Comparison of ENCODE assay signal across 14 mouse cellular contexts in the genomic region with DNA sequence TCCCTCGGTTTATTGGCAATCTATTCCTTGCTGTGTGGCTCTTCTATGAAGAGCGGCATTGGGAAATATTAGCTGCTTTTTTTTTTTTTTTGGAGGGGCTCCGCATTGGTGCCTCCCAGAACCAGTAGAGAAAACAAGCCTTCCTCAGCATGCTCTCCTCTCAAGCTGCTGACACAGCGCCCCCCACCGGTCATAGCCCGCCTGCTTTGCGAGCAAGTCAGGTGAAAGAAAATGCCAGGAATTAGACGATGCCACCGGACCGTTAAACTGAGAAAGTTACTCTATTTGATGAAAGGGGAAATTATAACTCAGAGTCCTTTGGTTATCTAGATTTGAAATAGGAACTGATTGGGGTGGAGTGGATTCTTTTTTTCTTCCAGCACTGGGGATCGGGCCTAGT. TPM values are rescaled to one million over a fixed set of nuclear protein-coding genes. Genes with fewer than 3 reads are reported as not detected.
DNase-seq lines count a peak whose midpoint lies in the region; ATAC-seq and TF ChIP-seq lines count a peak whose summit lies in the region.
"Had no signal": no experiment of that assay in that cellular context is flagged by ENCODE, and none has a peak within 500 bp of the region (broad histone marks: within the 10 kb centered on the region; RNA-seq: fewer than 3 reads in every experiment).

No protein-coding gene starts in this region.

- 73% methylated on average over 11 of the region's 11 CpGs for WGBS in kidney, postnatal 0 days
- WGBS in kidney, embryonic 15.5 days: 77% methylated on average over 11 of the region's 11 CpGs
- 82% methylated on average over 11 of the region's 11 CpGs for WGBS in limb, embryonic 10.5 days

- intact Hi-C loops in left cerebral cortex, postnatal 14 days (cut with DNase I): no loop called here

- H3K9ac ChIP-seq in kidney, postnatal 0 days (ENCODE audit: low read depth, low read length): no peak overlapping the region
- no peak overlapping the region for H3K9ac ChIP-seq in kidney, embryonic 15.5 days
- H3K9ac ChIP-seq: lung, embryonic 15.5 days had no signal

- no peaks in the 10 kb centered on the region for H3K27me3 ChIP-seq in kidney, postnatal 0 days (ENCODE audit: insufficient read depth, low read length)
- H3K27me3 ChIP-seq in kidney, embryonic 15.5 days: no peaks in the 10 kb centered on the region
- H3K27me3 ChIP-seq in limb, embryonic 10.5 days (ENCODE audit: low read depth, poor library complexity, severe bottlenecking): no peaks in the 10 kb centered on the region
- H3K27me3 ChIP-seq: lung, embryonic 15.5 days; megakaryocyte, embryonic 14.5 days had no signal

- H3K36me3 ChIP-seq in kidney, postnatal 0 days (ENCODE audit: insufficient read depth, low read length): no peaks in the 10 kb centered on the region
- peaks cover 9% of the 10 kb centered on the region; the same call in 1 of the 2 replicates for H3K36me3 ChIP-seq in kidney, embryonic 15.5 days
- peaks cover 16% of the 10 kb centered on the region for H3K36me3 ChIP-seq in limb, embryonic 10.5 days
- H3K36me3 ChIP-seq: lung, embryonic 15.5 days had no signal

- H3K4me1 ChIP-seq in kidney, postnatal 0 days (replicated peaks; ENCODE audit: insufficient read depth, low read length): peaks cover 7% of the 10 kb centered on the region; the same call in 1 of the 2 replicates
- peaks cover 14% of the 10 kb centered on the region for H3K4me1 ChIP-seq in kidney, embryonic 15.5 days
- H3K4me1 ChIP-seq in limb, embryonic 10.5 days: peaks cover 11% of the 10 kb centered on the region; the same call in 1 of the 2 replicates
- H3K4me1 ChIP-seq: lung, embryonic 15.5 days; megakaryocyte, embryonic 14.5 days had no signal

- H3K9me3 ChIP-seq in kidney, postnatal 0 days (replicated peaks; ENCODE audit: low read length): no peaks in the 10 kb centered on the region; the same call in 1 of the 2 replicates
- no peaks in the 10 kb centered on the region; the same call in 1 of the 2 replicates for H3K9me3 ChIP-seq in kidney, embryonic 15.5 days (replicated peaks)
- no peaks in the 10 kb centered on the region for H3K9me3 ChIP-seq in limb, embryonic 10.5 days (replicated peaks)
- H3K9me3 ChIP-seq: lung, embryonic 15.5 days had no signal

- H3K4me3 ChIP-seq in kidney, postnatal 0 days (replicated peaks; ENCODE audit: low read depth, low read length): no peak overlapping the region
- no peak overlapping the region for H3K4me3 ChIP-seq in kidney, embryonic 15.5 days (replicated peaks)
- no peak overlapping the region for H3K4me3 ChIP-seq in limb, embryonic 10.5 days
- H3K4me3 ChIP-seq: lung, embryonic 15.5 days; megakaryocyte, embryonic 14.5 days; myocyte had no signal

- ATAC-seq in kidney, postnatal 0 days (replicated peaks; ENCODE audit: low FRiP score, low read depth): no peak
- ATAC-seq in kidney, embryonic 15.5 days (replicated peaks; ENCODE audit: low FRiP score): no peak

- no peak overlapping the region for H3K4me2 ChIP-seq in kidney, postnatal 0 days (ENCODE audit: low read length)
- H3K4me2 ChIP-seq in kidney, embryonic 15.5 days: no peak overlapping the region
- H3K4me2 ChIP-seq: lung, embryonic 15.5 days had no signal

- DNase-seq in kidney, postnatal 0 days (ENCODE audit: low spot score): no peak
- DNase-seq in right cerebral cortex, adult 18-20 months: peak; percentile 57
- no peak for DNase-seq in right cerebral cortex, postnatal 25 days
- DNase-seq in left cerebral cortex, postnatal 14 days (ENCODE audit: low spot score in 2 of 2): peak; percentile 54 to 68
- peak; percentile 72 for DNase-seq in testis, postnatal 14 days (ENCODE audit: low spot score)
- DNase-seq in limb, embryonic 10.5 days (ENCODE audit: low spot score): no peak
- DNase-seq in adrenal gland, postnatal 4 days (ENCODE audit: low spot score in 2 of 2): no peak
- DNase-seq: heart, postnatal 4 days; kidney, adult 8-10 months; thymus, postnatal 36 days had no signal

- no peak overlapping the region for H3K27ac ChIP-seq in kidney, postnatal 0 days
- H3K27ac ChIP-seq in kidney, embryonic 15.5 days: no peak overlapping the region
- H3K27ac ChIP-seq in limb, embryonic 10.5 days: no peak overlapping the region
- H3K27ac ChIP-seq: lung, embryonic 15.5 days had no signal

- peak; percentile 44 for TF ChIP-seq CTCF in kidney, postnatal 0 days (IDR thresholded peaks at IDR 0.05; ENCODE audit: low read depth)

RNA-seq across cellular contexts. Expression of gene B3glct, which starts 14.5 kb away (rescaled TPM):
- 15.4 and 16.3 TPM in 2 replicates for polyA plus RNA-seq in kidney, postnatal 0 days (2015; fragmentation: Nextera tagmentation; extraction: Ambion mirVana)
- polyA plus RNA-seq in kidney, embryonic 15.5 days (2015; fragmentation: Nextera tagmentation; extraction: Ambion mirVana): 16.9 and 17.1 TPM in 2 replicates
- total RNA-seq in left cerebral cortex, postnatal 14 days (2021): 10 to 100 TPM; 16.6 to 19.3 TPM
- 20.4 and 21.1 TPM in 2 replicates for polyA plus RNA-seq in limb, embryonic 10.5 days (2016; fragmentation: Nextera tagmentation; extraction: Ambion mirVana)
- 10 to 100 TPM; 23.9 to 26.5 TPM for total RNA-seq in adrenal gland, postnatal 4 days (2021)

RNA-seq across cellular contexts. Expression of gene Hsph1, which starts 56.4 kb away (rescaled TPM):
- polyA plus RNA-seq in kidney, postnatal 0 days (2015; fragmentation: Nextera tagmentation; extraction: Ambion mirVana): 25.0 and 27.4 TPM in 2 replicates
- polyA plus RNA-seq in kidney, embryonic 15.5 days (2015; fragmentation: Nextera tagmentation; extraction: Ambion mirVana): 62.6 and 68.8 TPM in 2 replicates
- 100 to 1,000 TPM; 251 to 280 TPM for total RNA-seq in left cerebral cortex, postnatal 14 days (2021)
- polyA plus RNA-seq in limb, embryonic 10.5 days (2016; fragmentation: Nextera tagmentation; extraction: Ambion mirVana): 129 and 164 TPM in 2 replicates
- total RNA-seq in adrenal gland, postnatal 4 days (2021): 10 to 100 TPM; 20.9 to 39.2 TPM

Comparison
In these comparisons a context has a peak if more than half of its experiments do, and no peak if none do; other contexts are left out.
1. DNase-seq: peak in right cerebral cortex, adult 18-20 months (single experiment), left cerebral cortex, postnatal 14 days (2 of 2) and testis, postnatal 14 days (single experiment); none in kidney, postnatal 0 days (single experiment), right cerebral cortex, postnatal 25 days (single experiment), limb, embryonic 10.5 days (single experiment) and adrenal gland, postnatal 4 days (0 of 2).